Mouse (Mus musculus) liver, adult 2 months (tissue): ENCODE data around the gene Gm20388. TPM values are rescaled to one million over a fixed set of nuclear protein-coding genes. Genes with fewer than 3 reads are reported as not detected.

ENCODE experiments used
- DNase-seq: peaks from one replicate; pipeline ENCODE4 v3.0.0-alpha.2; 2011; ENCODE audit warnings: low read depth, low spot score; ENCODE audit errors: extremely low read depth
- H3K27ac ChIP-seq: fragments of 200-500 bp; replicated peaks from 2 replicates; pipeline ENCODE4 v1.5.1; 2012; ENCODE audit warnings: low read depth, mild to moderate bottlenecking, control low read depth, inconsistent platforms, low read length; ENCODE audit not compliant: insufficient read depth
- H3K27me3 ChIP-seq: fragments of 200-500 bp; 2 replicates; pipeline ENCODE4 v1.6.1; 2012; ENCODE audit warnings: mild to moderate bottlenecking, moderate library complexity, low read length, inconsistent platforms; ENCODE audit not compliant: control insufficient read depth, insufficient read depth
- H3K36me3 ChIP-seq: fragments of 200-500 bp; 2 replicates; pipeline ENCODE4 v1.6.1; 2012; ENCODE audit warnings: low read length, inconsistent platforms; ENCODE audit not compliant: control insufficient read depth, insufficient read depth
- H3K4me1 ChIP-seq: fragments of 200-500 bp; 2 replicates; pipeline ENCODE4 v1.6.1; 2011; ENCODE audit warnings: low read length; ENCODE audit not compliant: control insufficient read depth, insufficient read depth
- H3K4me3 ChIP-seq: fragments of 200-500 bp; 2 replicates; pipeline ENCODE4 v1.5.1; 2011; ENCODE audit warnings: low read depth, mild to moderate bottlenecking, control low read depth, low read length, moderate library complexity; ENCODE audit not compliant: insufficient read depth
- H3K79me2 ChIP-seq: fragments of 200-500 bp; 2 replicates; pipeline ENCODE4 v1.6.1; 2012; ENCODE audit warnings: inconsistent platforms, mild to moderate bottlenecking, low read length, moderate library complexity; ENCODE audit not compliant: control insufficient read depth, insufficient read depth
- H3K9ac ChIP-seq: fragments of 200-500 bp; 2 replicates; pipeline ENCODE4 v1.6.1; 2012; ENCODE audit warnings: low read depth, mild to moderate bottlenecking, control low read depth, inconsistent platforms, low read length
- CTCF ChIP-seq: fragments of 200-500 bp; IDR thresholded peaks from 2 replicates; pipeline ENCODE4 v1.5.1; 2011; ENCODE audit warnings: low read depth, low read length, control low read depth
- POLR2A ChIP-seq: fragments of 200-500 bp; IDR thresholded peaks from 2 replicates; pipeline ENCODE4 v1.6.1; 2011; ENCODE audit warnings: low read length, control low read depth; ENCODE audit not compliant: insufficient read depth; ENCODE audit errors: extremely low read depth
- WGBS: fragments of 180-500 bp; shearing (Covaris S2); methylation state at CpG from one replicate; pipeline ENCODE4 v1.1.7; 2018; 5-methylcytosine and 5-hydroxymethylcytosine counted together
- polyA plus RNA-seq: library from polyadenylated mRNA; depleted of rRNA; stranded (reverse); fragments of >200 nt; gene quantifications from 2 replicates; pipeline ENCODE4 v1.2.3, GENCODE M21; 2012
- total RNA-seq: library from RNA; depleted of rRNA; stranded (reverse); fragments of >200 nt; gene quantifications from 2 replicates; pipeline ENCODE4 v1.2.3, GENCODE M21; 2014

Gene Gm20388
- total and polyA plus RNA-seq, 2 experiments, result 6.4 to 19.9 TPM

DNA sequence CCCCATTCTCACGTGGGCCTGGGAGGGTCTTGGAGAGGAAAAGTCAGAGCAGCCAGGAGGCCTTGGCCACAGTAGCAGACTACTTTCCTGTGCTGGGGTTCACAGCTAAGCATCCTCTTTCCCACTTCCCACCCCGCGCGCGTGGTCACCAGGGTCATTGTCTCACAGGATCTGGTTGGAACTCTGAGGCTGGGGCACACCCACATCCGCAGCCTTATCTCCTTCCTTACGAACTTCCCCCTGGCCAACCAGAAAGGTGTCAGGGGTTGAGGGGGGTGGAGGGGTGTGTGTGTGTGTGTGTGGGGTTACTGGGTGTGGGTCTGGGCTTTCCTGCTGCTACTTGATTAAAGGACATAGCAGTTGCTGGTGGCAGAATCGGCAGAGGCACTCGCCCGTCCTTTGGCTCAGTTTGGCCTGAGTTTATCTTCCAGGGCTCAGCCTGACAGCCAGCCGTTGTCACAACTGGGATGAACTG lies 2801.3 kb downstream of the Gm20388 start:
- no peak overlapping the region for H3K4me3 ChIP-seq
- H3K4me1 ChIP-seq, result no peaks in the 10 kb centered on the region

DNA sequence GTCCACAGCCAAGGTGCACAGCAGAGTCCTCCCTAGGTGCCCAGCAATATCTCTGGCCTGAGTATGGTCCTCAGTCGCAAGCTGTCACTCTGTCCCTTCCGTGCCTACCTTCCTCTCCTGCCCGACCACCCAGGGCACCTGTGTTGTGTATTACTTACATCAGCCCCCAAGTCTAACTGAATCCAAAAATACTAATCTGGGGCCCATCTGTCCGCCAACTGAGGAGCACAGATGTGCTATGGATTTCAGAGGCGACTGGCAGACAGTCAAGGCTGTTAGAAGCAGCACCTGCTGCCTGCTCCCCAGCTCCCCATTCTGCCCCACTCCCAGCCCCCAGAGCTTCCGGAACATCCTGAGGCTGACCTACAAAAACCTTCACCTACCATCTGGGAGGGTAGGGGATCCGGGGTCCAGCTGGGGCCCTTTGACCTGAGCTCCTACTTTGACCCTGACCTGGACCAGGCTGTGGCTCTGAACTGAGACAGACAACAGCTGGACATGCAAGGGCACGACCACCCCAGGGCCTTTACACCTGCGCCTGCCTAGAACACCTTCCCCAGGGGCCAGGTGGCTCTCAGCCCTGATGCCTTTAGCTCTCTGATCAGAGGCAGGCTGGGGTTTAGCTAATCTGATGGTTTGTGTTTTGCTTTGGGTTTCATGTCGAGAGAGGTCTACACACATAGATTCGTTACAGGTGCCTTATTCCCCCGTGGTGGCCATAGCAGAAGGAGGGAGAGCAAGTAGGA lies 2801.9 kb downstream of the Gm20388 start:
- Histone ChIP-seq H3K27me3 (no peaks in the 10 kb centered on the region), H3K79me2 (no peaks in the 10 kb centered on the region), H3K36me3 (no peaks in the 10 kb centered on the region), H3K9ac (no peak overlapping the region), H3K27ac (0 out of 2 replicates have a peak overlapping the region, but pooled peaks have one; percentile 6), H3K4me3 (no peak overlapping the region), H3K4me1 (no peaks in the 10 kb centered on the region)
- TF ChIP-seq POLR2A, result no peak
- no peak for TF ChIP-seq CTCF
- WGBS, result 80% methylated on average over 12 of the region's 12 CpGs
- DNase-seq, result no peak

More for the DNA sequence above, 2801.3 kb downstream of the Gm20388 start:
- no peak for DNase-seq
- no peak for TF ChIP-seq POLR2A
- TF ChIP-seq CTCF, result no peak
- 0 out of 2 replicates have a peak overlapping the region, but pooled peaks have one; percentile 6 for H3K27ac ChIP-seq
- no peaks in the 10 kb centered on the region for H3K27me3 ChIP-seq
- no peak overlapping the region for H3K9ac ChIP-seq
- H3K36me3 ChIP-seq, result no peaks in the 10 kb centered on the region
- WGBS, result 68% methylated on average over 11 of the region's 11 CpGs
- no peaks in the 10 kb centered on the region for H3K79me2 ChIP-seq

DNA sequence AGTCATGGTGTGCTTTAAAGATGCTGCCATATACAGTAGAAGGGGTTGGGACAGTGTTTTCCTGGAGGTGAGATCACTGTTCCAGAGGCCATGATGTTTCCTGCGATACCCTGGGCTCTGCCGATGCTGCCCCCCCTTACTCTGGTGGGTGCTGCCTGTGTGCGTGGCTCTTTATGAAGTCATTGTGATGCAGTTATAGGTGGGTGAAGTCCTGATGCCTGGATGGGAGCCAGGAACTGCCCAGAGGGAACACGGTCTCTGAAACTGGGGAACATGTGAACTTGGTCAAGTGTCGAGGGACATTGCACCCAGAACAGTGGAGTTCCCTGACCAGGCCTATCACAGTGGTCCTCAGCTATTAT lies 2802.5 kb downstream of the Gm20388 start:
- H3K27ac ChIP-seq, result no peak overlapping the region
- DNase-seq, result no peak
- no peaks in the 10 kb centered on the region for H3K79me2 ChIP-seq
- no peak for TF ChIP-seq POLR2A
- no peak for TF ChIP-seq CTCF
- H3K9ac ChIP-seq, result no peak overlapping the region
- H3K36me3 ChIP-seq, result no peaks in the 10 kb centered on the region
- 93% methylated on average over 5 of the region's 5 CpGs for WGBS
- H3K27me3 ChIP-seq, result no peaks in the 10 kb centered on the region
- no peak overlapping the region for H3K4me3 ChIP-seq
- H3K4me1 ChIP-seq, result no peaks in the 10 kb centered on the region; the same call in 1 of the 2 replicates

- H3K27me3 ChIP-seq, result no peaks in the 10 kb centered on the region
- H3K4me1 ChIP-seq, result peaks cover 10% of the 10 kb centered on the region
- DNase-seq, result peak; percentile 31
- no peak for TF ChIP-seq CTCF
- H3K9ac ChIP-seq, result no peak overlapping the region
- H3K27ac ChIP-seq, result no peak overlapping the region
- no peaks in the 10 kb centered on the region for H3K36me3 ChIP-seq
- H3K4me3 ChIP-seq, result no peak overlapping the region
- H3K79me2 ChIP-seq, result no peaks in the 10 kb centered on the region
- WGBS, result 74% methylated on average over 8 of the region's 8 CpGs
Measured at GRCm38 (mm10) chr8:122716566-122716965, 2805.9 kb downstream of the Gm20388 start.

DNA sequence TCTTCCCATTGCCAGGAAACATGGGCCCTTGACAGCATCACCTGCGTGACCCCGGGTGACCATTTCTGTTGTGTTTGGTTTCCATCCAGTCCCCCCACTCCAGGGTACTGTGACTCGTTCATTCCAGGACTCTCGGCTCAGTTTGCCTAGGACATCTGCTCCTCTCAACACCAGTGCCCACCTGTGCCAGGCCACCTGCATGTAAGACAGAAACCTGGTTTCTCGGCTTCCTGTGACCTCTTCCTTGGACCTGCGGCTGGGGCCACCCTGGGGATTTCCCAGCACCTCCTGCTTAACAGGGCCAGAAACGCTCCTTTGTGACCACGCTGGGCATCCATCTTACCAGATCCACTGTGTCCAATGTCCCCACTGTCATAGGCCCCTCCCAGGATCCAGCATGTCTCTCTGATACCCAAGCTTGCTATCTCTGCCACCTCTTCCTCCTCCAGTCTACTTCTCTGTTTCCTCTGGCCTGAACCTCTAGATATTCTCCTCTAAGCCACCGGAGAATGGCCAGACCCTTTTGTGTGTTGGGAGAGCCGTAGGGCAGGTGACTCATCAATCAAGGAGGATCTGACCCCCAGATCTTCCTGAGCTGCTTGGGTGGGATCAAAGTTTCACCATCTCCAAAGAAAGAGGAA lies 2807.3 kb downstream of the Gm20388 start:
- 87% methylated on average over 10 of the region's 10 CpGs for WGBS
- no peak overlapping the region for H3K4me3 ChIP-seq
- no peak overlapping the region for H3K9ac ChIP-seq
- no peak for DNase-seq
- no peak overlapping the region for H3K27ac ChIP-seq
- TF ChIP-seq POLR2A (no peak), CTCF (no peak)
- no peaks in the 10 kb centered on the region for H3K27me3 ChIP-seq
- H3K36me3 ChIP-seq, result no peaks in the 10 kb centered on the region
- no peaks in the 10 kb centered on the region for H3K79me2 ChIP-seq
- H3K4me1 ChIP-seq, result peaks cover 10% of the 10 kb centered on the region
